Mouse (Mus musculus): ENCODE measurements at regions not wholly inside any gene's neighbourhood (a gene's known extent, or its start where the extent isn't known, plus 50 kb on each side); places are given as distances from the start of the nearest gene placed in this dataset.

DNA sequence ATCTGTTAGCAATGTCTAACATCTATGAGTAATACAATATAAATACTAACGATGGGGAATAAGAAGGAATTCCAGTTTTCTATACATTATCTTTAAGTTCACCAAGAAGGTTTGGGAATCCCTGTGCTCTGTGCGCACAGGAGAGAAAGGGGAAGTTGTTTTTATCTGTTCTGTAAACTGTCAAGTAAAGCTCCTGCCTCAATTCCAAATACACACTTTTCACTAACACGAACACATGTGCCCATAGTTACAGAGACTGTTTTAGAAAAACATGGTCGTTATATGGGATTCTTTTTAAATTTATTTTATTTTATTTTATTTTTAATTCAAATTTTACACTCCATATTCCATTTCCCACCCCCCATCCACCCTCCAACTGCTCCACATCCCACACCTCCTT is 50.8 kb upstream of the Mef2c start:
- no peak overlapping the region for H3K9ac ChIP-seq (replicated peaks; ENCODE audit: low read length)
- no peak overlapping the region for H3K27ac ChIP-seq (replicated peaks; ENCODE audit: low read depth, low read length)
- H3K27me3 ChIP-seq (ENCODE audit: control insufficient read depth, insufficient read depth, low read length): no peaks in the 10 kb centered on the region
- WGBS: 93% methylated on average over 4 of the region's 4 CpGs
- H3K36me3 ChIP-seq (ENCODE audit: control insufficient read depth, insufficient read depth, low read length): no peaks in the 10 kb centered on the region
- no peak overlapping the region for H3K4me3 ChIP-seq (replicated peaks; ENCODE audit: low read depth, low read length)
- ATAC-seq (ENCODE audit: low FRiP score, low TSS enrichment) (no peak), DNase-seq (no peak)
- H3K4me2 ChIP-seq (ENCODE audit: low read length): no peak overlapping the region
- H3K4me1 ChIP-seq (ENCODE audit: control insufficient read depth, insufficient read depth, low read length): no peaks in the 10 kb centered on the region
- no peaks in the 10 kb centered on the region for H3K9me3 ChIP-seq (ENCODE audit: control insufficient read depth, low read length)

Data from midbrain, embryonic 14.5 days (tissue).